Mouse (Mus musculus): ENCODE measurements around the gene Auts2.

- TF ChIP-seq CTCF (IDR thresholded peaks at IDR 0.05) (no peak), EP300 (IDR thresholded peaks at IDR 0.05) (no peak)
Measured at GRCm38 (mm10) chr5:131928696-131929095, 614.4 kb downstream of the Auts2 start.

Data from lung, postnatal 0 days (tissue).